Comparison of ENCODE assay signal across 8 mouse cellular contexts in the genomic region with DNA sequence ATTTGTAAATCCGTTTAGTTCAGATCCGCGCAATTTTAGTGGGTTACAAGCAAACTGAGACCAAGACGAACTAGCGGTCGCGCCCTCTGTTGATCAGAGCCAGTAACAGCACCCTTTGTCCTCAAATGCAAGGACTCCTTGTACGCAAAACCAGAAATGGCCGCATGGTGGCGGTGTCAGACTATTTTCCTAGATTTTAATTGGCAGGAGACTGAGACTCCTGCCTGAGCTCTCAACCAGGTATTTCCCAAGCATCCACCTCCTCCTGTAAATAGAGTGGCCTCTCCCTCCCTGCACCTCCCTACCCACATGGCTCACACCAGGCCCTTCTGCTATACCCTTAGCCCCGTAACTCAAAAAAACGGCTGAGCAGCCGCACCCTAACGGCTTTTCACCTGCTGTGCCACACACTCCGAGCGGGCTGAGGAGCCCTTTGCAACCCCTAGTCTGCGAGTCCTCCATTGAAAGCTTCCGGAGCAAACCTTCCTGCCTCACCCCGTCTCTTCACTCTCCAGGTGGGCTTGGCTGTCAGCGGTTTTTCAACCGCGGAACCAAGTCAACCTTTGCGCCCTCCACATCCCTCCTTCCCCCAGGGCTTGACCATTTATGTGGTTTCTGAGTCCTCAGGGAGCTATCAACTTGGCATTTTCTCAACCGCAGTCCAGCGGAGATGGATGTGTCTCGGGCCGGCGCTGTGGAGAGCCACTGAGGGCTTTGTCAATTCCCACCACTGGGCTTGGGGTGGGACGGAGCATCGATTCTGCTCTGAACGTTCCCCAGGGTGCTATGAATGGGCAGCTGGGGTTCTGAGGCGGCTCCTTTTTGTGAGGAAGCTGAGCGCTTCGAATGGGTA. TPM values are rescaled to one million over a fixed set of nuclear protein-coding genes. Genes with fewer than 3 reads are reported as not detected.
DNase-seq lines count a peak whose midpoint lies in the region; ATAC-seq and TF ChIP-seq lines count a peak whose summit lies in the region.

No protein-coding gene starts in this region.

- H3K4me1 ChIP-seq in embryonic facial prominence, embryonic 12.5 days = peaks cover 5% of the 10 kb centered on the region; the same call in 1 of the 2 replicates
- H3K4me1 ChIP-seq in midbrain, embryonic 12.5 days = peaks cover 6% of the 10 kb centered on the region
- H3K4me1 ChIP-seq in small intestine, adult 2 months (ENCODE audit: control insufficient read depth, insufficient read depth, insufficient read length, low read length) = no peaks in the 10 kb centered on the region

- WGBS in embryonic facial prominence, embryonic 12.5 days = 3% methylated on average over 34 of the region's 34 CpGs
- WGBS in midbrain, embryonic 12.5 days = 2% methylated on average over 34 of the region's 34 CpGs
- 4% methylated on average over 34 of the region's 34 CpGs for WGBS in small intestine, adult 2 months

- 0 out of 2 replicates have a peak overlapping the region, but pooled peaks have one; percentile 12 for H3K4me3 ChIP-seq in embryonic facial prominence, embryonic 12.5 days
- peak overlapping the region; percentile 27 for H3K4me3 ChIP-seq in midbrain, embryonic 12.5 days
- H3K4me3 ChIP-seq in small intestine, adult 2 months (ENCODE audit: low read depth, low read length) = no peak overlapping the region

- intact Hi-C loops in left cerebral cortex, postnatal 4 days (cut with DNase I) = loop anchor here (1.0 to 10.0 kb wide), 3 partner anchors 52 to 224 kb away; partner anchors contain the start of gene Shank1

- H3K9ac ChIP-seq in embryonic facial prominence, embryonic 12.5 days = no peak overlapping the region
- peak overlapping the region; percentile 53 for H3K9ac ChIP-seq in midbrain, embryonic 12.5 days (replicated peaks)

- DNase-seq in 3134 (ENCODE audit: extremely low read depth, insufficient read length, low spot score) = peak; percentile 51
- DNase-seq in adrenal gland, postnatal 25 days = peak; percentile 91
- DNase-seq in heart, adult 11 months = peak; percentile 96
- DNase-seq in kidney, adult 11 months = peak; percentile 88
- DNase-seq in left cerebral cortex, postnatal 4 days = peak; percentile 95

- no peak overlapping the region for H3K27ac ChIP-seq in embryonic facial prominence, embryonic 12.5 days
- H3K27ac ChIP-seq in midbrain, embryonic 12.5 days (replicated peaks) = peak overlapping the region; percentile 39; the same call in 1 of the 2 replicates
- no peak overlapping the region for H3K27ac ChIP-seq in small intestine, adult 2 months (ENCODE audit: insufficient read depth, low read depth, low read length)

- no peaks in the 10 kb centered on the region for H3K36me3 ChIP-seq in embryonic facial prominence, embryonic 12.5 days
- H3K36me3 ChIP-seq in midbrain, embryonic 12.5 days = no peaks in the 10 kb centered on the region
- H3K36me3 ChIP-seq in small intestine, adult 2 months (ENCODE audit: control insufficient read depth, insufficient read depth, low read length) = no peaks in the 10 kb centered on the region

- TF ChIP-seq CTCF in small intestine, adult 2 months (IDR thresholded peaks at IDR 0.05; ENCODE audit: extremely low read depth, insufficient read length, insufficient replicate concordance, low read depth, low read length) = peak; percentile 99; the same call in 1 of the 2 replicates

- ATAC-seq in embryonic facial prominence, embryonic 12.5 days (ENCODE audit: insufficient number of reproducible peaks, insufficient read depth, low FRiP score, low TSS enrichment) = no peak
- peak; percentile 83 for ATAC-seq in midbrain, embryonic 12.5 days (ENCODE audit: low FRiP score, low read depth)

- no peaks in the 10 kb centered on the region for H3K9me3 ChIP-seq in embryonic facial prominence, embryonic 12.5 days
- H3K9me3 ChIP-seq in midbrain, embryonic 12.5 days = no peaks in the 10 kb centered on the region

- H3K4me2 ChIP-seq in embryonic facial prominence, embryonic 12.5 days (replicated peaks) = peak overlapping the region; percentile 44
- H3K4me2 ChIP-seq in midbrain, embryonic 12.5 days (replicated peaks) = peak overlapping the region; percentile 55

- no peak for TF ChIP-seq POLR2A in small intestine, adult 2 months (IDR thresholded peaks at IDR 0.05; ENCODE audit: low read depth, low read length)

- peaks cover 26% of the 10 kb centered on the region for H3K27me3 ChIP-seq in embryonic facial prominence, embryonic 12.5 days
- peaks cover 41% of the 10 kb centered on the region for H3K27me3 ChIP-seq in midbrain, embryonic 12.5 days
- no peaks in the 10 kb centered on the region; the same call in 1 of the 2 replicates for H3K27me3 ChIP-seq in small intestine, adult 2 months (ENCODE audit: control insufficient read depth, insufficient read depth, low read length)

RNA-seq across cellular contexts. Expression of gene Gm15517, which starts 1.8 kb away (rescaled TPM):
- not detected in 2 replicates for total RNA-seq in adrenal gland, postnatal 25 days (2021)
- not detected in 2 replicates for polyA plus RNA-seq in embryonic facial prominence, embryonic 12.5 days (2016; fragmentation: Nextera tagmentation; extraction: Ambion mirVana)
- total RNA-seq in left cerebral cortex, postnatal 4 days (2021) = not detected
- polyA plus RNA-seq in midbrain, embryonic 12.5 days (2016; fragmentation: Nextera tagmentation; extraction: Ambion mirVana) = not detected in 2 replicates
- not detected in 2 replicates for polyA plus RNA-seq in small intestine, adult 2 months (2012; rRNA removed)

RNA-seq across cellular contexts. Expression of gene Acp4, which starts 5.8 kb away (rescaled TPM):
- not detected in 2 replicates for total RNA-seq in adrenal gland, postnatal 25 days (2021)
- polyA plus RNA-seq in embryonic facial prominence, embryonic 12.5 days (2016; fragmentation: Nextera tagmentation; extraction: Ambion mirVana) = 0.10 TPM in 1 of 2 replicates, not detected in the other
- not detected for total RNA-seq in left cerebral cortex, postnatal 4 days (2021)
- polyA plus RNA-seq in midbrain, embryonic 12.5 days (2016; fragmentation: Nextera tagmentation; extraction: Ambion mirVana) = 0.18 TPM in 2 replicates
- polyA plus RNA-seq in small intestine, adult 2 months (2012; rRNA removed) = not detected in 2 replicates

RNA-seq across cellular contexts. Expression of gene 2410002F23Rik, which starts 16.5 kb away (rescaled TPM):
- total RNA-seq in adrenal gland, postnatal 25 days (2021) = 71.3 and 125 TPM in 2 replicates
- polyA plus RNA-seq in embryonic facial prominence, embryonic 12.5 days (2016; fragmentation: Nextera tagmentation; extraction: Ambion mirVana) = 208 and 212 TPM in 2 replicates
- 100 to 1,000 TPM; 169 to 191 TPM for total RNA-seq in left cerebral cortex, postnatal 4 days (2021)
- polyA plus RNA-seq in midbrain, embryonic 12.5 days (2016; fragmentation: Nextera tagmentation; extraction: Ambion mirVana) = 174 and 194 TPM in 2 replicates
- 43.4 and 66.3 TPM in 2 replicates for polyA plus RNA-seq in small intestine, adult 2 months (2012; rRNA removed)

RNA-seq across cellular contexts. Expression of gene 1700028J19Rik, which starts 16.5 kb away (rescaled TPM):
- 0.70 and 1.6 TPM in 2 replicates for total RNA-seq in adrenal gland, postnatal 25 days (2021)
- polyA plus RNA-seq in embryonic facial prominence, embryonic 12.5 days (2016; fragmentation: Nextera tagmentation; extraction: Ambion mirVana) = 0.58 and 0.84 TPM in 2 replicates
- under 1 TPM; 0.64 to 0.82 TPM for total RNA-seq in left cerebral cortex, postnatal 4 days (2021)
- polyA plus RNA-seq in midbrain, embryonic 12.5 days (2016; fragmentation: Nextera tagmentation; extraction: Ambion mirVana) = 1.1 and 1.6 TPM in 2 replicates
- 0.77 and 1.9 TPM in 2 replicates for polyA plus RNA-seq in small intestine, adult 2 months (2012; rRNA removed)

RNA-seq across cellular contexts. Expression of gene Gm36864, which starts 27.0 kb away (rescaled TPM):
- total RNA-seq in adrenal gland, postnatal 25 days (2021) = not detected in 2 replicates
- polyA plus RNA-seq in embryonic facial prominence, embryonic 12.5 days (2016; fragmentation: Nextera tagmentation; extraction: Ambion mirVana) = 0.15 TPM in 1 of 2 replicates, not detected in the other
- total RNA-seq in left cerebral cortex, postnatal 4 days (2021) = not detected
- not detected in 2 replicates for polyA plus RNA-seq in midbrain, embryonic 12.5 days (2016; fragmentation: Nextera tagmentation; extraction: Ambion mirVana)
- not detected in 2 replicates for polyA plus RNA-seq in small intestine, adult 2 months (2012; rRNA removed)
